Mouse (Mus musculus) liver, postnatal 0 days (tissue): ENCODE data around the gene Etnk1. TPM values are rescaled to one million over a fixed set of nuclear protein-coding genes. Genes with fewer than 3 reads are reported as not detected.

Source experiments
- ATAC-seq: fragments of 200-750 bp; cut with Nextera tagmentation; 2 replicates; pipeline ENCODE4 v1.8.0; 2017; ENCODE audit warnings: mild to moderate bottlenecking, moderate library complexity
- DNase-seq: peaks from one replicate; pipeline ENCODE4 v3.0.0-alpha.2; 2016
- H3K27ac ChIP-seq: fragments of 300-500 bp; sonication (generic); 2 replicates; pipeline ENCODE4 v1.5.1; 2014; ENCODE audit warnings: antibody characterized with exemption, moderate library complexity, mild to moderate bottlenecking, low read depth
- H3K27me3 ChIP-seq: fragments of 300-500 bp; sonication (generic); 2 replicates; pipeline ENCODE4 v1.6.1; 2014; ENCODE audit warnings: low read length, control low read depth, mixed read lengths; ENCODE audit not compliant: insufficient read depth
- H3K36me3 ChIP-seq: fragments of 300-500 bp; sonication (generic); replicated peaks from 2 replicates; pipeline ENCODE4 v1.6.1; 2014; ENCODE audit warnings: mild to moderate bottlenecking, control low read depth, low read length, moderate library complexity, mixed read lengths; ENCODE audit not compliant: insufficient read depth
- H3K4me1 ChIP-seq: fragments of 300-500 bp; sonication (generic); 2 replicates; pipeline ENCODE4 v1.6.1; 2014; ENCODE audit warnings: antibody characterized with exemption, mild to moderate bottlenecking, control low read depth; ENCODE audit not compliant: insufficient read depth
- H3K4me2 ChIP-seq: fragments of 300-500 bp; sonication (generic); 2 replicates; pipeline ENCODE4 v1.6.1; 2014; ENCODE audit warnings: low read depth, mild to moderate bottlenecking, low read length, moderate library complexity, mixed read lengths
- H3K4me3 ChIP-seq: fragments of 300-500 bp; sonication (generic); 2 replicates; pipeline ENCODE4 v1.5.1; 2014; ENCODE audit warnings: low read depth, low read length
- H3K9ac ChIP-seq: fragments of 300-500 bp; sonication (generic); replicated peaks from 2 replicates; pipeline ENCODE4 v1.6.1; 2014; ENCODE audit warnings: mild to moderate bottlenecking, moderate library complexity
- H3K9me3 ChIP-seq: fragments of 300-500 bp; sonication (generic); 2 replicates; pipeline ENCODE4 v1.6.1; 2016; ENCODE audit warnings: mild to moderate bottlenecking, control low read depth, low read length, mixed read lengths
- CTCF ChIP-seq: sonication (generic); IDR thresholded peaks from 2 replicates; pipeline ENCODE4 v1.5.1; 2016; ENCODE audit warnings: antibody characterized with exemption, low read depth
- EP300 ChIP-seq: IDR thresholded peaks from 2 replicates; pipeline ENCODE4 v1.6.1; 2016; ENCODE audit warnings: antibody characterized with exemption, low read depth, mild to moderate bottlenecking
- WGBS: fragments of 180-500 bp; shearing (Covaris S2); extraction: QIAGEN DNeasy Blood & Tissue Kit; methylation state at CpG from one replicate; pipeline ENCODE4 v1.1.7; 2014; ENCODE audit not compliant: insufficient replicate concordance; 5-methylcytosine and 5-hydroxymethylcytosine counted together
- polyA plus RNA-seq: library from polyadenylated mRNA; unstranded; fragments of >200 nt; fragmentation: Nextera tagmentation; extraction: Ambion mirVana; gene quantifications from 2 replicates; pipeline ENCODE4 v1.2.1, GENCODE M21; 2015

Etnk1 gene
- polyA plus RNA-seq, 1 experiment from 2014 or later: 6.9 TPM

GRCm38 (mm10) chr6:143179181-143179580 is 12.2 kb downstream of the Etnk1 start:
- Histone ChIP-seq H3K4me2 (no peak overlapping the region), H3K9me3 (no peaks in the 10 kb centered on the region), H3K9ac (no peak overlapping the region), H3K36me3 (peaks cover 30% of the 10 kb centered on the region), H3K4me3 (no peak overlapping the region), H3K27ac (no peak overlapping the region), H3K4me1 (no peaks in the 10 kb centered on the region), H3K27me3 (no peaks in the 10 kb centered on the region)
- DNase-seq (no peak), ATAC-seq (no peak)
- WGBS: 80% methylated on average over 4 of the region's 4 CpGs
- no peak for TF ChIP-seq EP300
- TF ChIP-seq CTCF: no peak

DNA sequence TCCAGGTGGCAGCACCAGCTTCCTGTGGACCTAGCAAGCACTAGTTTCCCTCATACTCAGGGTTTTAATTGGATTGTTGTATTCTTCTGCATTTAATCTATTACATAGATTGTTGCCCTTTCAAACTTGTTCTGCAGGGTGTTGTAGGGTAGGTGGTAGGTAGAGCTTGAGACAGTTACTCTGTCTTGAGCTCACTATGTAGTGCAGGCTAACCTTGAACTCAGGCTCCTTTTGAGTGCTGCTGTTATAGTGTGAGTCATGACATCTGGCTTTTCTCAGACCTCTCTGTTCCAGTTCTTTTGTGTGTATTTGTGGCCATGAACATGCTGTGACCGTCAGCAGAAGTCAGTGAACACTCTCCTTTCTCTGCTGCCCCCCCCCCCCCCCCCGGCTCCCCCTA is 12.7 kb downstream of the Etnk1 start:
- no peaks in the 10 kb centered on the region for H3K9me3 ChIP-seq
- H3K36me3 ChIP-seq: peaks cover 36% of the 10 kb centered on the region
- H3K4me2 ChIP-seq: no peak overlapping the region
- no peaks in the 10 kb centered on the region for H3K4me1 ChIP-seq
- DNase-seq (no peak), ATAC-seq (no peak)
- no peak overlapping the region for H3K9ac ChIP-seq
- TF ChIP-seq EP300: no peak
- TF ChIP-seq CTCF: no peak
- no peak overlapping the region for H3K4me3 ChIP-seq
- no peak overlapping the region for H3K27ac ChIP-seq
- 87% methylated on average over 1 of the region's 2 CpGs for WGBS
- no peaks in the 10 kb centered on the region for H3K27me3 ChIP-seq

GRCm38 (mm10) chr6:143180511-143180910 is 13.5 kb downstream of the Etnk1 start:
- H3K36me3 ChIP-seq: peaks cover 41% of the 10 kb centered on the region
- 76% methylated on average over 14 of the region's 14 CpGs for WGBS
- ATAC-seq (no peak), DNase-seq (no peak)
- no peaks in the 10 kb centered on the region for H3K4me1 ChIP-seq
- no peak for TF ChIP-seq EP300
- no peak for TF ChIP-seq CTCF
- no peak overlapping the region for H3K27ac ChIP-seq
- H3K9me3 ChIP-seq: no peaks in the 10 kb centered on the region
- H3K27me3 ChIP-seq: no peaks in the 10 kb centered on the region
- H3K4me2 ChIP-seq: no peak overlapping the region
- no peak overlapping the region for H3K9ac ChIP-seq
- no peak overlapping the region for H3K4me3 ChIP-seq

- Histone ChIP-seq H3K4me1 (no peaks in the 10 kb centered on the region), H3K36me3 (peaks cover 50% of the 10 kb centered on the region), H3K4me3 (no peak overlapping the region), H3K27ac (no peak overlapping the region), H3K4me2 (no peak overlapping the region), H3K9me3 (no peaks in the 10 kb centered on the region), H3K9ac (no peak overlapping the region), H3K27me3 (no peaks in the 10 kb centered on the region)
- no peak for DNase-seq
- WGBS: 82% methylated on average over 3 of the region's 3 CpGs
- no peak for ATAC-seq
- TF ChIP-seq EP300 (no peak), CTCF (no peak)
Measured at GRCm38 (mm10) chr6:143184099-143184498, 17.1 kb downstream of the Etnk1 start.

DNA sequence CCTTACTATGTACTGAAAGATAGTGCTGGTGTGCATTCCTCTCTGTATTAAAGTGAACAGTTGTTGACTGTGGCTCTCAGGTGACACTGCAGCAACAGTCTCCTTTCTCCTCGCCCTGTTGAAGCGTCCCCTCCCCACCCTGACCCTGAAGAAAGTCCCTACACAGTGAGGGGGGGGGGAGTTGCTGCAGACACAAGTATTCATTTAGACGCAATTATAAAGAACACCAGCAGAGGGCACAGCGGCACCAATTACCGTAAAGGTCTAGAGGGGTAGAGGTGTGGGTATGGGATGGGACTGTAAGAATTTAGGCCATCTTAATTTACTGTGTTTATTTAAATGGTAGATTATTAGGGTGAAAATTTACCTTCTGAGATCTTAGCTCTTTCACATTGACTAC is 17.7 kb downstream of the Etnk1 start:
- no peaks in the 10 kb centered on the region for H3K9me3 ChIP-seq
- ATAC-seq (0 out of 2 replicates have a peak, but pooled peaks have one; percentile 29), DNase-seq (no peak)
- H3K27ac ChIP-seq: no peak overlapping the region
- no peaks in the 10 kb centered on the region for H3K27me3 ChIP-seq
- H3K4me2 ChIP-seq: no peak overlapping the region
- TF ChIP-seq EP300: no peak
- peak; percentile 53 for TF ChIP-seq CTCF
- H3K36me3 ChIP-seq: peaks cover 54% of the 10 kb centered on the region
- no peaks in the 10 kb centered on the region for H3K4me1 ChIP-seq
- no peak overlapping the region for H3K9ac ChIP-seq
- no peak overlapping the region for H3K4me3 ChIP-seq
- 70% methylated on average over 5 of the region's 5 CpGs for WGBS

- 79% methylated on average over 7 of the region's 7 CpGs for WGBS
- no peak overlapping the region for H3K4me2 ChIP-seq
Measured at GRCm38 (mm10) chr6:143190838-143191476, 23.9 kb downstream of the Etnk1 start.

More at GRCm38 (mm10) chr6:143190838-143191476, 23.9 kb downstream of the Etnk1 start:
- Histone ChIP-seq H3K27ac (no peak overlapping the region), H3K9ac (no peak overlapping the region), H3K4me1 (no peaks in the 10 kb centered on the region), H3K9me3 (no peaks in the 10 kb centered on the region), H3K4me3 (no peak overlapping the region), H3K27me3 (no peaks in the 10 kb centered on the region), H3K36me3 (peaks cover 30% of the 10 kb centered on the region)
- ATAC-seq: no peak
- TF ChIP-seq CTCF: no peak
- no peak for TF ChIP-seq EP300
- no peak for DNase-seq
